Mouse (Mus musculus) skeletal muscle tissue, adult 2 months (tissue): ENCODE data around the gene Cmss1.

Experiments used
- DNase-seq: peaks from one replicate; pipeline ENCODE4 v3.0.0-alpha.2; 2012; ENCODE audit warnings: low read depth, low spot score

Gene Cmss1

GRCm38 (mm10) chr16:57606444-57607227 is at the start of gene Cmss1:
Cmss1 (minus strand) TSS chr16:57606864.
- DNase-seq = peak; percentile 77

- DNase-seq = peak; percentile 18
Measured at GRCm38 (mm10) chr16:57649888-57650287, 43.2 kb upstream of the Cmss1 start.

GRCm38 (mm10) chr16:57641346-57641885 is 34.8 kb upstream of the Cmss1 start:
- peak; percentile 11 for DNase-seq

GRCm38 (mm10) chr16:57634766-57635165 is 28.1 kb upstream of the Cmss1 start:
- DNase-seq = no peak

GRCm38 (mm10) chr16:57634191-57634590 is 27.5 kb upstream of the Cmss1 start:
- DNase-seq = peak; percentile 13

GRCm38 (mm10) chr16:57611768-57612167 is 5.1 kb upstream of the Cmss1 start:
- DNase-seq = no peak

GRCm38 (mm10) chr16:57601031-57601430 is 5.6 kb downstream of the Cmss1 start:
- no peak for DNase-seq

- DNase-seq = no peak
Measured at GRCm38 (mm10) chr16:57597295-57597957, 9.2 kb downstream of the Cmss1 start.

- peak; percentile 48 for DNase-seq
Measured at GRCm38 (mm10) chr16:57593422-57594157, 13.1 kb downstream of the Cmss1 start.

GRCm38 (mm10) chr16:57585201-57585600 is 21.5 kb downstream of the Cmss1 start:
- no peak for DNase-seq

- DNase-seq = no peak
Measured at GRCm38 (mm10) chr16:57582008-57582407, 24.7 kb downstream of the Cmss1 start.

- no peak for DNase-seq
Measured at GRCm38 (mm10) chr16:57580041-57580440, 26.6 kb downstream of the Cmss1 start.

GRCm38 (mm10) chr16:57577519-57577918 is 29.1 kb downstream of the Cmss1 start:
- no peak for DNase-seq

- no peak for DNase-seq
Measured at GRCm38 (mm10) chr16:57575764-57576388, 30.8 kb downstream of the Cmss1 start.

- peak; percentile 27 for DNase-seq
Measured at GRCm38 (mm10) chr16:57573831-57574230, 32.8 kb downstream of the Cmss1 start.

- DNase-seq = peak; percentile 47
Measured at GRCm38 (mm10) chr16:57570789-57571311, 35.8 kb downstream of the Cmss1 start.

- no peak for DNase-seq
Measured at GRCm38 (mm10) chr16:57568648-57569404, 37.8 kb downstream of the Cmss1 start.

- DNase-seq = no peak
Measured at GRCm38 (mm10) chr16:57566215-57566614, 40.4 kb downstream of the Cmss1 start.

- DNase-seq = no peak
Measured at GRCm38 (mm10) chr16:57564807-57565206, 41.9 kb downstream of the Cmss1 start.

- DNase-seq = no peak
Measured at GRCm38 (mm10) chr16:57563453-57563852, 43.2 kb downstream of the Cmss1 start.

GRCm38 (mm10) chr16:57560185-57560584 is 46.5 kb downstream of the Cmss1 start:
- DNase-seq = no peak
